8 mouse cellular contexts compared by ENCODE assay signal in the genomic region with DNA sequence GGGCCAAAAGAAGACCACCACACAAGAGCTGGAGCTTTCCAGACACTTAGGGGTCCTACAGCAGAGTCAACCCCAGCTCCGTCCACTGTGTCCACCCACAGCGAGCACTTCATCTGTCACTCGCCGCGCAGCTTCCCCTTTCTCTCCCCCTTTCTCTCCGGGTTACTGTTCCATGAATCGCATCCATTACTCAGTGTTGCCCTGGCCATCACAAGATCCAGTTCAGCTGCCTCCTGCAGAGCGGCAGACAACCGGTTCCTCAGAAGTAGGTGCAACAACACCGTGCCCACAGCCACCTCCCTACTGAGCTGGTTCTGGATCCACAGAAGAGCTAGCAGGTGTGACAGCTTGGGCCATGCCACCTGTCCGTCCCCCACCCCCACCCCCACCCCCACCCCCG.
A peak's percentile ranks its signal among the peaks of the same experiment; 100 is the strongest.
DNase-seq lines count a peak whose midpoint lies in the region; ATAC-seq lines count a peak whose summit lies in the region.

No protein-coding gene starts in this region.

- H3K27ac ChIP-seq in kidney, embryonic 14.5 days (ENCODE audit: low read depth, low read length): no peak overlapping the region
- no peak overlapping the region for H3K27ac ChIP-seq in hindbrain, embryonic 14.5 days
- no peak overlapping the region for H3K27ac ChIP-seq in midbrain, embryonic 13.5 days

- peak; percentile 24; the same call in 1 of the 2 replicates for ATAC-seq in kidney, embryonic 14.5 days (ENCODE audit: low FRiP score, low TSS enrichment)
- ATAC-seq in hindbrain, embryonic 14.5 days (ENCODE audit: low FRiP score): no peak
- peak; percentile 25; the same call in 1 of the 2 replicates for ATAC-seq in midbrain, embryonic 13.5 days

- no peak overlapping the region for H3K9ac ChIP-seq in kidney, embryonic 14.5 days (ENCODE audit: low read depth, low read length)
- no peak overlapping the region for H3K9ac ChIP-seq in hindbrain, embryonic 14.5 days
- H3K9ac ChIP-seq in midbrain, embryonic 13.5 days (replicated peaks): no peak overlapping the region

- H3K4me1 ChIP-seq in kidney, embryonic 14.5 days (ENCODE audit: control insufficient read depth, insufficient read depth, low read length): peaks cover 14% of the 10 kb centered on the region
- peaks cover 22% of the 10 kb centered on the region for H3K4me1 ChIP-seq in hindbrain, embryonic 14.5 days (replicated peaks; ENCODE audit: control insufficient read depth, insufficient read depth, low read length)
- peaks cover 26% of the 10 kb centered on the region for H3K4me1 ChIP-seq in midbrain, embryonic 13.5 days (replicated peaks)

- no peaks in the 10 kb centered on the region for H3K36me3 ChIP-seq in kidney, embryonic 14.5 days (ENCODE audit: control insufficient read depth, insufficient read depth, low read length)
- no peaks in the 10 kb centered on the region for H3K36me3 ChIP-seq in hindbrain, embryonic 14.5 days (replicated peaks; ENCODE audit: control insufficient read depth, insufficient read depth)
- peaks cover 7% of the 10 kb centered on the region; the same call in 1 of the 2 replicates for H3K36me3 ChIP-seq in midbrain, embryonic 13.5 days

- H3K4me3 ChIP-seq in kidney, embryonic 14.5 days (ENCODE audit: low read length): no peak overlapping the region
- H3K4me3 ChIP-seq in hindbrain, embryonic 14.5 days (replicated peaks; ENCODE audit: low read length): no peak overlapping the region
- H3K4me3 ChIP-seq in midbrain, embryonic 13.5 days (replicated peaks): no peak overlapping the region

- no peaks in the 10 kb centered on the region for H3K9me3 ChIP-seq in kidney, embryonic 14.5 days (ENCODE audit: control insufficient read depth, low read length)
- H3K9me3 ChIP-seq in hindbrain, embryonic 14.5 days (ENCODE audit: control insufficient read depth, low read length): no peaks in the 10 kb centered on the region
- H3K9me3 ChIP-seq in midbrain, embryonic 13.5 days: no peaks in the 10 kb centered on the region

- 15% methylated on average over 12 of the region's 12 CpGs for WGBS in kidney, embryonic 14.5 days
- WGBS in hindbrain, embryonic 14.5 days: 17% methylated on average over 12 of the region's 12 CpGs
- 31% methylated on average over 12 of the region's 12 CpGs for WGBS in midbrain, embryonic 13.5 days

- H3K27me3 ChIP-seq in kidney, embryonic 14.5 days (ENCODE audit: control insufficient read depth, insufficient read depth, low read length): no peaks in the 10 kb centered on the region
- no peaks in the 10 kb centered on the region for H3K27me3 ChIP-seq in hindbrain, embryonic 14.5 days (ENCODE audit: control insufficient read depth, insufficient read depth, low read length)
- 0 out of 2 replicates have a peak, but pooled peaks cover 9% of the 10 kb centered on the region for H3K27me3 ChIP-seq in midbrain, embryonic 13.5 days

- peak overlapping the region; percentile 21 for H3K4me2 ChIP-seq in kidney, embryonic 14.5 days (replicated peaks; ENCODE audit: low read depth, low read length)
- peak overlapping the region; percentile 77 for H3K4me2 ChIP-seq in hindbrain, embryonic 14.5 days (replicated peaks)
- 0 out of 2 replicates have a peak overlapping the region, but pooled peaks have one; percentile 0 for H3K4me2 ChIP-seq in midbrain, embryonic 13.5 days (replicated peaks)

- intact Hi-C loops in gastrocnemius, postnatal 14 days (cut with DNase I; ENCODE audit: low total_unique reads): no loop called here

- DNase-seq in kidney, adult 8-10 months: no peak
- DNase-seq in cerebellum, postnatal 10 days: peak; percentile 51 to 57
- no peak for DNase-seq in hindbrain, embryonic 14.5 days (ENCODE audit: low spot score)
- no peak for DNase-seq in adrenal gland, postnatal 14 days
- DNase-seq in lung, postnatal 25 days (ENCODE audit: low spot score): no peak
- no peak for DNase-seq in gastrocnemius, postnatal 14 days

Comparison
In these comparisons a context has a peak if more than half of its experiments do, and no peak if none do; other contexts are left out.
1. H3K4me2 ChIP-seq: peak in every context shown above with its lines; median percentile 77 in hindbrain, embryonic 14.5 days; 21 in kidney, embryonic 14.5 days; 0 in midbrain, embryonic 13.5 days.
2. DNase-seq: peak in cerebellum, postnatal 10 days (2 of 2); none in kidney, adult 8-10 months (0 of 2), hindbrain, embryonic 14.5 days (single experiment), adrenal gland, postnatal 14 days (single experiment), lung, postnatal 25 days (single experiment) and gastrocnemius, postnatal 14 days (single experiment).